Mouse (Mus musculus): ENCODE measurements at regions not wholly inside any gene's neighbourhood (a gene's known extent, or its start where the extent isn't known, plus 50 kb on each side); places are given as distances from the start of the nearest gene placed in this dataset.

GRCm38 (mm10) chr3:100401080-100401479 lies 88.0 kb downstream of the Tent5c start:
- DNase-seq (ENCODE audit: extremely low spot score in 1 of 2, low spot score in 2 of 2) = no peak
- intact Hi-C loops (cut with DNase I) = no loop called here
- Histone ChIP-seq H3K27ac (no peak overlapping the region), H3K4me3 (no peak overlapping the region)
- no peak for TF ChIP-seq CTCF (IDR thresholded peaks at IDR 0.05)

GRCm38 (mm10) chr3:100397491-100397890 lies 91.6 kb downstream of the Tent5c start:
- TF ChIP-seq CTCF (IDR thresholded peaks at IDR 0.05) = no peak
- intact Hi-C loops (cut with DNase I) = no loop called here
- H3K27ac ChIP-seq = no peak overlapping the region

GRCm38 (mm10) chr3:100394911-100395604 lies 94.1 kb downstream of the Tent5c start:
- TF ChIP-seq CTCF (IDR thresholded peaks at IDR 0.05) = no peak
- intact Hi-C loops (cut with DNase I) = no loop called here
- Histone ChIP-seq H3K4me3 (no peak overlapping the region), H3K27ac (no peak overlapping the region)
- DNase-seq (ENCODE audit: extremely low spot score in 1 of 2, low spot score in 2 of 2) = no peak

More at GRCm38 (mm10) chr3:100397491-100397890, 91.6 kb downstream of the Tent5c start:
- H3K4me3 ChIP-seq = no peak overlapping the region
- DNase-seq (ENCODE audit: extremely low spot score in 1 of 2, low spot score in 2 of 2) = no peak

- intact Hi-C loops (cut with DNase I) = no loop called here
- DNase-seq (ENCODE audit: extremely low spot score in 1 of 2, low spot score in 2 of 2) = no peak
- TF ChIP-seq CTCF (IDR thresholded peaks at IDR 0.05) = no peak
- H3K27ac ChIP-seq = no peak overlapping the region
- H3K4me3 ChIP-seq = no peak overlapping the region
Observed at GRCm38 (mm10) chr3:100393956-100394355, 95.2 kb downstream of the Tent5c start.

- no peak overlapping the region for H3K27ac ChIP-seq
- no peak overlapping the region for H3K4me3 ChIP-seq
- no peak for TF ChIP-seq CTCF (IDR thresholded peaks at IDR 0.05)
- intact Hi-C loops (cut with DNase I) = no loop called here
- DNase-seq (ENCODE audit: extremely low spot score in 1 of 2, low spot score in 2 of 2) = no peak
Observed at GRCm38 (mm10) chr3:100382181-100382580, 106.9 kb downstream of the Tent5c start.

- no peak for TF ChIP-seq CTCF (IDR thresholded peaks at IDR 0.05)
- no peak for DNase-seq (ENCODE audit: extremely low spot score in 1 of 2, low spot score in 2 of 2)
- intact Hi-C loops (cut with DNase I) = no loop called here
- Histone ChIP-seq H3K4me3 (no peak overlapping the region), H3K27ac (no peak overlapping the region)
Observed at GRCm38 (mm10) chr3:100381363-100381762, 107.8 kb downstream of the Tent5c start.

- no peak for DNase-seq (ENCODE audit: extremely low spot score in 1 of 2, low spot score in 2 of 2)
- Histone ChIP-seq H3K27ac (no peak overlapping the region), H3K4me3 (no peak overlapping the region)
- intact Hi-C loops (cut with DNase I) = no loop called here
- TF ChIP-seq CTCF (IDR thresholded peaks at IDR 0.05) = no peak
Observed at GRCm38 (mm10) chr3:100376162-100376561, 113.0 kb downstream of the Tent5c start.

GRCm38 (mm10) chr3:100366884-100367840 lies 122.0 kb downstream of the Tent5c start:
- no peak for TF ChIP-seq CTCF (IDR thresholded peaks at IDR 0.05)
- no peak for DNase-seq (ENCODE audit: extremely low spot score in 1 of 2, low spot score in 2 of 2)
- Histone ChIP-seq H3K27ac (no peak overlapping the region), H3K4me3 (no peak overlapping the region)
- intact Hi-C loops (cut with DNase I) = no loop called here

- H3K27ac ChIP-seq = no peak overlapping the region
- intact Hi-C loops (cut with DNase I) = no loop called here
- no peak for DNase-seq (ENCODE audit: extremely low spot score in 1 of 2, low spot score in 2 of 2)
- H3K4me3 ChIP-seq = no peak overlapping the region
- TF ChIP-seq CTCF (IDR thresholded peaks at IDR 0.05) = no peak
Observed at GRCm38 (mm10) chr3:100366447-100366846, 122.7 kb downstream of the Tent5c start.

GRCm38 (mm10) chr3:100365354-100365945 lies 123.7 kb downstream of the Tent5c start:
- TF ChIP-seq CTCF (IDR thresholded peaks at IDR 0.05) = no peak
- no peak for DNase-seq (ENCODE audit: extremely low spot score in 1 of 2, low spot score in 2 of 2)
- intact Hi-C loops (cut with DNase I) = loop anchor here (2.0 kb wide), 1 partner anchor 55 kb away; no protein-coding TSS in a partner anchor
- Histone ChIP-seq H3K4me3 (no peak overlapping the region), H3K27ac (no peak overlapping the region)

GRCm38 (mm10) chr3:100364706-100365105 lies 124.4 kb downstream of the Tent5c start:
- intact Hi-C loops (cut with DNase I) = loop anchor here (2.0 kb wide), 1 partner anchor 56 kb away; no protein-coding TSS in a partner anchor
- Histone ChIP-seq H3K4me3 (no peak overlapping the region), H3K27ac (peak overlapping the region; percentile 64; the same call in 1 of the 2 replicates)
- no peak for DNase-seq (ENCODE audit: extremely low spot score in 1 of 2, low spot score in 2 of 2)
- TF ChIP-seq CTCF (IDR thresholded peaks at IDR 0.05) = no peak

- DNase-seq (ENCODE audit: extremely low spot score in 1 of 2, low spot score in 2 of 2) = no peak
- Histone ChIP-seq H3K27ac (no peak overlapping the region), H3K4me3 (no peak overlapping the region)
- intact Hi-C loops (cut with DNase I) = no loop called here
- no peak for TF ChIP-seq CTCF (IDR thresholded peaks at IDR 0.05)
Observed at GRCm38 (mm10) chr3:100362983-100363382, 126.1 kb downstream of the Tent5c start.
